Mouse (Mus musculus) 416B (cell line): ENCODE results near the gene Dbndd2.

Experiments used
- DNase-seq: peaks from one replicate; pipeline ENCODE4 v3.0.0; 2011; ENCODE audit warnings: low read depth

Dbndd2 gene

DNA sequence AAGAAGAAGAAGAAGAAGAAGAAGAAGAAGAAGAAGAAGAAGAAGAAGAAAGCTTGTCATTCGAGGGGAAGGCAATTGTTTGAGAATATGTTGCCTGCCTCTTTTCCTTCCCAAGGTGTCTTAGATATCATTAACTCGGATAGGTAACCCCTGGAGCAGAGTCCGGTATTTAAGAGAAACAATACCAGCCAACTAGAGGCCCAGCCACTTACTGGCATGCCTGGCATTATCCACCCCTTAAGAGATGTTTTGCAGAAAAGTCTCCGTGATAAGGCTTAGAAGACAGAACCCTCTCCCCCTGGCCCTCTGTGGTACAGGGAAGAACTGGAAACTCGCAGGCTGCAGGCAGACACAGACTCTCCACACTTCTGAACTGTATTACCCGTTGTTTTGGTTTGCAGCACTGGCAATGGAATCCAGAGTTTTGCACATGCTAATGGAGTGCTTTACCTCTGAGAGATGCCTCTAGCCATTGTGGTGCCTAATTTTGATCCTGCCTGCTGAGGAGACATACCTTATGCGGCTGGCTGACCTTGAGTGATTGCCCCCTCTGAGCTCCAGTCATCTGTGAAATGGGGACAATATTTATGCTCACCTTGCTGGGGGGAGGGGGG lies 31.9 kb upstream of the Dbndd2 start:
- DNase-seq, result no peak

GRCm38 (mm10) chr2:164454846-164455245 lies 31.1 kb upstream of the Dbndd2 start:
- DNase-seq, result peak; percentile 15

DNA sequence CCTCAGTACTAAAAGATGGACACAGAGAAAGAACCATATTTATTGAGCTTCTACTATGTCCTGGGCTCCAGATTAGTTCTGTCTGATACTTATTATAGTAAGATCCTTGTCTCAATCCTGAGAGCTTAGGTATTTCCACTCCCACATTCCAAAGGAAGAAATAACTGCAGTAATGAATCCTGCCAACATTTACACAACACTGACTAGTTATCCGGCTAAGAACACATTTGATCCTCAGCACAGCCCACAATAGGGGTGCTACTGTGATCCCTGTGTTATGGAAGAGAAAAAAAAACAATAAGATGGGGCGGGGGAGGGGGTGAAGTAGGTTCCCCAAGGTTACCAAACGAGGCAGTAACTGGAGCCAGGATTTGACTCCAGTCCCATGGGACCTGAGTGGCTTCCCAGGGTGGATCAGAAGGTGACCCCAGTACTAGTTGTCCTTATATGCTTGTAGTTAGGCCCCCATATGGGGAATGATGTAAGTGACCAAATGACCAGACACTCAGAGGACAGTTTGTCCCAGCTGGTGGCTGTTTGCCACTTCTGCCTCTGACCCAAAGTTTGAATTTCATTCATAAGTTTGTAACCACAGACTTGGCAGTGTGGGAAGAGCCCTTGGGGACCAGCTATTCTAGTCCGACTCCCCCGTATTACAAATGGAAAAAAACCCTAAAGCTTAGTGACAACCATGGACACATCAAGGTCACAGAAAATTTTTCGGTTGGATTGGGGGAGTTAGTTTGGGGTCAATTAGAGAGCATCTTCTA lies 30.3 kb upstream of the Dbndd2 start:
- DNase-seq, result peak; percentile 31

- DNase-seq, result no peak
These were observed 29.5 kb upstream of the Dbndd2 start for GRCm38 (mm10) chr2:164456413-164456812.

DNA sequence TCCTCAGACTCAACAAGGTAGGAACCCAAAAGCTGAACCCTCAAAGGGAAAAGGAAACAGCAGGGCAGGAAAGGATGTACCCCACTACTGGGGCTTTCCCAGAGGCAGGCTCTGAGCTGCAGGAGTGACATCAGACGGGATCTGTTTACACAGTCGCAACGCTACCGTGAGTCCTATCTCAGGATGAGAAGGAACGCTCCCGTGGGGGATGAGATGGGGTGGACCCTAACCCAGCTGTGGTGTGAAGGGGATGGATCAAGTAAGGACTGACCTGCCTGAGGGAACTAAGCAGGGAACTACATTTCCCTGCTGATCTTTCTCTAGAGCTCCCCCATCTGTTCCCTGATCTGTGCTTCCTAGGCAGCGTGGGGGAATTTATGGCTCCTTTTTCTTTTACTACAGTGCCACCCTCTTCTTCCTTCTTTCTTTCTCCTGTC lies 29.0 kb upstream of the Dbndd2 start, which contains the start of gene Sys1:
Gene Sys1 (plus strand): TSS at position 101 of the 437 bp plus-strand sequence.
- no peak for DNase-seq

GRCm38 (mm10) chr2:164457942-164458341 lies 28.0 kb upstream of the Dbndd2 start:
- no peak for DNase-seq

- no peak for DNase-seq
These were observed 27.4 kb upstream of the Dbndd2 start for GRCm38 (mm10) chr2:164458535-164458934.

DNA sequence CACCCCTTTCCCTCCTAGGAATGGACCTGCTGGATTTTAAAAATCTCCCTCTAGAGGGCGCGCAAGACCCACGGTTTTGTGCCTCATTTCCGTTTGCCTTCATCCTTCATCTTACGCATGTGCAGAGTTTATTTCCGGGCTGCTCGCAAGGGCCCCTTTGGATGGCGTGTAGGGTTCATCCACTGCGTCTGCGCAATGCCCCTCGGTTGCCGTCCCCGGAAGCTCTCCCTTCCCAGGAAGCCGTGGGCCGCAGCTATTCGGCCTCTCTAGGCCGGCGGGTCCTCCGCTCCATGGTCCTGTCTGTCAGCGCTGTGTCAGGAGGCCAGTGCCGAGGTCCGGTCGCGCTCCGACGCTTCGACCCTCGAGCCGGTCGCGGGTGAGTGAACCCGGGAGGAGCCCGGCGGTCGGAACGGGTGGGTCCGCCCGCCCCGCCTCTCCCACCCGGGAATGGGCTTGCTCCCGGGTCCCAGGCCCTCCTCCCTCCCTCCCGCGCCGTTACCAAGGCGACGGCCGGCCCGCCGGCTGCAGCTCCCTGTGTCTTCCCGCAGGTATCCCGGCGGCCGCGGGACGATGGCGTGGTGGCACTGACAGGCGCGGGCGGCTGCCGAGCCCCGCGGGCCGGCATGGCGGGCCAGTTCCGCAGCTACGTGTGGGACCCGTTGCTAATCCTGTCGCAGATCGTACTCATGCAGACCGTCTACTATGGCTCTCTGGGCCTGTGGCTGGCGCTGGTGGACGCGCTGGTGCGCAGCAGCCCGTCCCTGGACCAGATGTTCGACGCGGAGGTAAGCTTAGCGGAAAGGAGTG lies 25.0 kb upstream of the Dbndd2 start, which contains the start of gene Gm20458:
Gene Gm20458 (plus strand): TSS at position 223 of the 807 bp plus-strand sequence.
- peak; percentile 98 for DNase-seq

DNA sequence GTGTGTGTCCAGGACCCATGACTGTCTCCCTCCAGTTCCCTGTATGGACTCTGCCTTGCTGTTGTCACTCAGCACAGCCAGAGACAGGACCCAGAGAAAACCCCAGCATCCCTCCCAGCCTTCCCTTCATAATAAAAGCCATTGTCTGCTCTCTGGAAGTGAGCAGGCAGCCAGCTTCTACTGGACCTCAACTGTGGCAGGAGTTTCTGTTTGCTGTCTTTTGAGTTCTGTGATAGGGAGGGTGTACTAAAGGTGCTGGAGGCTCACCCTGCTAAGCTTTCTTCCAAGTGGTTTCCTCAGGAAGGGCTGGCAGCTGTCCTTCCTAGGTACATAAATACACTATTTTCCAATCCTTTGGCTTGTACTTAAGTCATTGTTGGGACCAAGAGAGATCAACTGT lies 20.7 kb upstream of the Dbndd2 start:
- DNase-seq, result no peak

DNA sequence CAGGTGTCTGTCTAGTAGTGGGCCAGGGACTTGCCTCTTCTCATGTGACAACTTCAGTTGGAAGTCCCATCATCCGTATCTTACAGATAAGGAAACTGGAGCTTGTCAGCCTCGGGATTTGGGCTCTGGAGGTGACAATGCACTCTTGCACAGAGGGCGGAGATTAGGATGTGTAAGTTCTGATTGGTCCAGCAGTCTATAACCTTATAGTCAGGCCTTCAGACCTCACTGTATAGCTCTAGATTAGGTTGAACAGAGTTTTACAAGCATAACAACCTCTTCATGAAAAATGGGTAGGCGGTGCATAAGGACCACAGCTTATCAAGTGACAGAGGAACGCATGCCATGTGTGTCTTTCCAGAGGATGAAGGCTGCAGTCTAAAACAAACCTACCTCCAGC lies 19.1 kb upstream of the Dbndd2 start:
- no peak for DNase-seq

DNA sequence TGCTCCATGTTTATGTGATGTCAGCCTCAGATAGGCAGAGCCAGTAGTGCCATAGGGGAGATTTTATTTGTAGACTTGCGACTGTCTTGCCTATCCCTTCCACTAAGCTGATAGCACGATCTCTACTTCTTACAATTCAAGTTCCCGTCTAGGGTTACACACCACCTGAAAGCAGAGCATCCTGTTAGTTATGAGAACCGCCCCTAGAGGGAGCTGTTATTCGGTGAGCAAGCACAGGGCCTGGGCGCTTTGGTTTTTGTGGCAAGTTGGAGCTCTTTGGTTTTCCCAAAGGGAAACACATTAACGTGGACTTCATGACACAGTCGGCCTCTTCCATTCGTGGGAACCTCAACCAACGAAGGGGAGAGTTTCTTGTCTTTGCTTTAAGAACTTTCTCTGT lies 15.7 kb upstream of the Dbndd2 start:
- DNase-seq, result peak; percentile 79

DNA sequence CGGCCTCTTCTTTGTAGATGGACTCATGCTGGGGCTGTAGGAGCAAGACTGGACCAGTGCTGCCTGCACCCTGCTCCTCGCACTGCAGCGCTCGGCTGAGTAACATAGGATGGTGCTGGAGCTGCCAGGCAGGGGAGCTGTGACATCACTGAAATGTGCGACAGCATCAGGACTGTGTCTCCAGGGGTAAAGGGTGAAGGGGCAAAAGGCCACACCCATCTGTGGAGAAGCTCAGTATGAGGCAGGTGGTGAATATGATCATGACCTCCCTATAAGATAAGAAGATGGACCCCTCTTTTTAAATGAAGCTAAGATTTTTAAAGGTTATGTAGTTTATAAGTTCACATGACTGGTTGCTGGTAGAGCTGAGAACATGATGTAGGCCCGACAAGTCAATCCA lies 12.3 kb upstream of the Dbndd2 start, which contains the start of gene Trp53tg5:
Gene Trp53tg5 (minus strand): TSS at position 101 of the 400 bp plus-strand sequence.
- DNase-seq, result no peak

DNA sequence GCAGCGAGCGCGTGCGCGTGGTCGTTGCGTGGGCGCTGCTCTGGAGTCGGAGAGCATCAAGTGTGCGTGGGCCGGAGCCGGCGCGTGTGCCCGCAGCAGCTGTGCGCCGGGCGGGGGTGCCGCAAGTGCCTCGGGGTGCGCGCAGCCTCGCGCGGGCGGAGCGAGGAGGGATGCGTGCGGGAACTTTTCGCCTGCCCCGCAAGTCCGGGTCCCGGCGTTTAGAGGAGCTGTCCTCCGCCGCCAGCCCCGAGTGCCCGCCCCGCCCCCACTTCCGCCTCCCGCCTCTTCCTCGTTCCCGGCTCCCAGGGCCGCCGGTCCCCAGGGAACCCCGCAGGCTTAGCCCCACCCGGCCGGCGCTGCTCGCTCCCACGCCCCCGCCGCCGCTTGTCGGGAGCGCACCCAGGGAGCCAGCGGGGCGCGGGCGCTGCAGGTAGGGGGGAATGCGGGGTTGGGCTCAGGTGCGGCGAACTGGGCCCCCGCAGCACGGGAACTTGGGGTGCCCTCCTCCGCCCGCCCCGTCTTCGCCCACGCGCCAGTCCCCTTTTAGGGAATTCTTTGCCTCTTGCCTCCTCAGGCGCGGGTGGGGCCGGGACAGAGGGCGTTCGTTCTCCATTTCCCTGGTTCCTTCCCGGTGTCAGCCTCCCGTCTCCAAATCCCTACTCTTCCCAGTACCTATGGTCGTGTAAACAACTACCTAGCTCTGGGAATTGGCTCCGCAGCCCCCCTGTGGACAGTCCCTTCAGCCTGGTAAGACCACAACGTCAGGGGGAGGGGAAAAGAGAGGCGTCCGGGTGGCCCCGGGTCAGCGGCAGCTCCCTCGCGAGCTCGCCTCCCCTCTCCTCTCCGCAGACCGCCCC lies 580 bp downstream of the Dbndd2 start:
- DNase-seq, result no peak

- DNase-seq, result no peak
These were observed 1.2 kb downstream of the Dbndd2 start for GRCm38 (mm10) chr2:164487115-164487527.

DNA sequence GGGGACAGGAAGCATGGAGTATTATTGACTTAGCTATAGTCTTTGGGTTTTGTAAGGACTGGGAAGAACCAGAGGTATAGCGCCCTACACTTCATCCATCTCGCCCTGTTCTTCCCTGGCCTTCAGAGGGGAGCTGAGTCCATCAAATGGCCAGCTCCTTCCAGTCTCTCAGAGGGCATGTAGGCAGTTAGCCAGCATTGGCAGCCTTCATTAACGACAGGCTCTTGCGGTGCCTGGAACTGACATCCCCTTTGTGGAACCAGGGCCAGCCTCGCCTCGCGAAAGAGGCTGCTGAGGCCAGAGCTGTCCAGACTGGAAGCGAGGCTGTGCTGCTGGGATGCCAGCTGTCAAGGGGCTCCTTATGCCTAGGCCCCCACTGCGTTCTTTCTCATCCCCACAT lies 1.9 kb downstream of the Dbndd2 start:
- DNase-seq, result no peak

- DNase-seq, result no peak
These were observed 8.2 kb downstream of the Dbndd2 start for GRCm38 (mm10) chr2:164494126-164494525.

DNA sequence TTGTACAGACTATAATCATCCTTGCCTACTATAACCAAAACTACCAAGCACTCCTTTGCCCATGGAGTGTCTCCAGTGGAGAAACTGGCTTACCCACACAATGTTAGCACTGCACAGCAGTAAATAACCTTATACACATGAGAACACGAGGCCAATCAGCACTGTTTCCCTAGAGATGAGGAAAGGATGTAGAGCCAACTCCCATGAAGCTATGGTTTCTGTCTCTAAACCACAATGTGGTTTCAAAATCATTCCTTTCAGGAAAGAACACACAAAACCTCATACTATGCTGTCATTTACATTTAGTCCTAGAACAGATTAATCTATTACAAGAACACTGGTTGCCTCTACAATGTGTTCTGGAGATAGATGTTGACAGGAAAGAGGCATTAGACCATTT lies 10.4 kb downstream of the Dbndd2 start:
- peak; percentile 58 for DNase-seq

- peak; percentile 78 for DNase-seq
These were observed 11.2 kb downstream of the Dbndd2 start, which contains the start of gene Pigt for GRCm38 (mm10) chr2:164496847-164497690. Gene Pigt (plus strand): TSS chr2:164497520.

- DNase-seq, result no peak
These were observed 11.9 kb downstream of the Dbndd2 start for GRCm38 (mm10) chr2:164497691-164498268.

DNA sequence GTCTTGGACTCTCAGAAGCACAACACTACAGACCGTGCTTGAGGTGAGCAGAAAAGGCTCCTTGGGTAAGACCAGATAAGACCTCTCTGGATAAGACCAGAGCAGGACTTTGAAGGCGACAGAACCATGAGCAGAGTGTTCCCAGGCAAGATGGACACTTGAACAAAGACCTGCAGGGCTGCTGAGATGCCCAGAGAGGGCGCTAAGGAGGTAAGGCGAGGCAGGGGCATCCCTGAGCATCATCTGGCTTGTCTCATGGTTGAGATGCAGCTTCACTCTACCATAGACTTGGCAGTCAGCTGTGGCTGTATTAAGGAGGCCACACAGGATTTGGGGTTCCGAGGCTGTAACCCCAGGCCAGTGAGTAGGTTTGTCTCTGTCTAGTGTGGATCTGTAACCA lies 13.4 kb downstream of the Dbndd2 start:
- no peak for DNase-seq
